8 mouse cellular contexts compared by ENCODE assay signal in the genomic region with DNA sequence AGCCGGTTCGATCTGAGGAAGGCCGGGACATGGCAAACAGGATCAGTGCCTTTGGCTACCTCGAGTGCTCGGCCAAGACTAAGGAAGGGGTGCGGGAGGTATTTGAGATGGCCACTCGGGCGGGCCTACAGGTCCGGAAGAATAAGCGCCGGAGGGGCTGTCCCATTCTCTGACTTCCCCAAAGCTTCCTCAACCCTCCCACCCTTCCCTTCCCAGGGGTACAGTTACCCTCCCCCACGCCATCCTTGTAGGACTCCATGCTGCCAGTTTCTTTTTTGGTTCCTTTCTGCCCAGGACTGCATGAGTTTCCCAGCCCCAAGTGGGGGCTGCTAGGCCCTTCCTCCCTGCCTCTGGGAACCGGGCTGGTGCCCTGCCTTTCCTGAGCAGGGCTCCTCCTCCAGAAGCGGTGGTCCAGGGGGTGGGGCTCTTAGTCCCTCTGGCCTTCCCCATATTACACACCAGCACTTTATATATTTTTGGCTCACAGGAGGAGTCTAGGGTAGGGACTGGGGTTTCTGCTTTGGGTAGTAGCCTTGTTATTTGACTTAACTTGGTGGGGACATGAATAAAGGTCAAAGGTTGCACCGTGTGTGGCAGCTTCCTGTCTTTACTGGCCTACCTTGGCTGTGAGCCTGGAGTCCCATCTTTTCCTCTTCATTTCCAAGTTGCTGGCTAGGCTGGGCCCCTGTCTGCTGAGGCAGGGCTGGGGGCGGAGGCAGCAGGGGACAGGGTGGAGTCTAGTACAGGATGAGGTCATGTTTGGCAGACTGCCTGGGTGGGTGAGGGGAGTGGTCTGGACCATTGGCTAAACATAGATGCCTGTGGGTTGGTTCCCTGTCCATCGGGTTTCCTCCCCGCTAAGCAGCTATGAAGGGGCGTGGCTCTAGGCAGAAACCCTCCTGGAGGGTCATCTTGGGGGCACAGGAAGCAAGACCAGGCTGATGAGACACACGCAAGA. TPM values are rescaled to one million over a fixed set of nuclear protein-coding genes. Genes with fewer than 3 reads are reported as not detected.
A peak's percentile ranks its signal among the peaks of the same experiment; 100 is the strongest.
DNase-seq lines count a peak whose midpoint lies in the region; ATAC-seq lines count a peak whose summit lies in the region.

No protein-coding gene starts in this region.

- DNase-seq in right cerebral cortex, adult 18-20 months: peak; percentile 51
- no peak for DNase-seq in right cerebral cortex, postnatal 36 days (ENCODE audit: low spot score in 2 of 2)
- DNase-seq in liver, embryonic 11.5 days (ENCODE audit: low spot score): peak; percentile 90
- DNase-seq in testis, postnatal 10 days (ENCODE audit: low spot score): peak; percentile 95

- peak; percentile 86 for ATAC-seq in embryonic facial prominence, embryonic 15.5 days (ENCODE audit: insufficient number of reproducible peaks, low FRiP score, low TSS enrichment, low read depth)
- ATAC-seq in heart, embryonic 13.5 days (ENCODE audit: extremely low read depth, insufficient number of reproducible peaks, low FRiP score, low TSS enrichment): peak; percentile 84
- ATAC-seq in kidney, embryonic 16.5 days (ENCODE audit: low FRiP score, low TSS enrichment): peak; percentile 93
- peak; percentile 82 for ATAC-seq in liver, embryonic 11.5 days (replicated peaks; ENCODE audit: low FRiP score)
- ATAC-seq in monocyte, adult 5-6 weeks (replicated peaks; ENCODE audit: insufficient number of reproducible peaks, low FRiP score, low TSS enrichment, poor library complexity, severe bottlenecking): peak; percentile 38; the same call in 1 of the 2 replicates

- H3K9me3 ChIP-seq in embryonic facial prominence, embryonic 15.5 days (replicated peaks): no peaks in the 10 kb centered on the region
- H3K9me3 ChIP-seq in heart, embryonic 13.5 days: no peaks in the 10 kb centered on the region
- H3K9me3 ChIP-seq in kidney, embryonic 16.5 days (ENCODE audit: low read length): no peaks in the 10 kb centered on the region
- H3K9me3 ChIP-seq in liver, embryonic 11.5 days (ENCODE audit: control insufficient read depth, low read length): no peaks in the 10 kb centered on the region

- H3K27me3 ChIP-seq in embryonic facial prominence, embryonic 15.5 days: no peaks in the 10 kb centered on the region
- no peaks in the 10 kb centered on the region for H3K27me3 ChIP-seq in heart, embryonic 13.5 days (replicated peaks)
- no peaks in the 10 kb centered on the region for H3K27me3 ChIP-seq in kidney, embryonic 16.5 days (ENCODE audit: insufficient read depth, low read length)
- H3K27me3 ChIP-seq in liver, embryonic 11.5 days (replicated peaks; ENCODE audit: control insufficient read depth, insufficient read depth, low read length): peaks cover 6% of the 10 kb centered on the region; the same call in 1 of the 2 replicates

- H3K4me1 ChIP-seq in embryonic facial prominence, embryonic 15.5 days: peaks cover 70% of the 10 kb centered on the region
- H3K4me1 ChIP-seq in heart, embryonic 13.5 days: peaks cover 72% of the 10 kb centered on the region
- peaks cover 68% of the 10 kb centered on the region for H3K4me1 ChIP-seq in kidney, embryonic 16.5 days (ENCODE audit: insufficient read depth, low read length)
- H3K4me1 ChIP-seq in liver, embryonic 11.5 days (replicated peaks; ENCODE audit: control insufficient read depth, insufficient read depth, low read length): peaks cover 41% of the 10 kb centered on the region

- peaks cover 51% of the 10 kb centered on the region for H3K36me3 ChIP-seq in embryonic facial prominence, embryonic 15.5 days
- H3K36me3 ChIP-seq in heart, embryonic 13.5 days: peaks cover 71% of the 10 kb centered on the region
- H3K36me3 ChIP-seq in kidney, embryonic 16.5 days (ENCODE audit: insufficient read depth, low read length): peaks cover 46% of the 10 kb centered on the region
- peaks cover 14% of the 10 kb centered on the region for H3K36me3 ChIP-seq in liver, embryonic 11.5 days (ENCODE audit: control insufficient read depth, insufficient read depth, low read length)

- peak overlapping the region; percentile 71 for H3K27ac ChIP-seq in embryonic facial prominence, embryonic 15.5 days (replicated peaks)
- peak overlapping the region; percentile 96 for H3K27ac ChIP-seq in heart, embryonic 13.5 days (replicated peaks)
- peak overlapping the region; percentile 94 for H3K27ac ChIP-seq in kidney, embryonic 16.5 days (ENCODE audit: low read length)
- peak overlapping the region; percentile 72 for H3K27ac ChIP-seq in liver, embryonic 11.5 days (ENCODE audit: low read depth, low read length)

- no peak overlapping the region for H3K9ac ChIP-seq in embryonic facial prominence, embryonic 15.5 days
- peak overlapping the region; percentile 70 for H3K9ac ChIP-seq in heart, embryonic 13.5 days
- peak overlapping the region; percentile 53 for H3K9ac ChIP-seq in kidney, embryonic 16.5 days (replicated peaks; ENCODE audit: low read length)
- H3K9ac ChIP-seq in liver, embryonic 11.5 days (ENCODE audit: low read depth, low read length): no peak overlapping the region

- 43% methylated on average over 20 of the region's 20 CpGs for WGBS in embryonic facial prominence, embryonic 15.5 days
- 34% methylated on average over 20 of the region's 20 CpGs for WGBS in heart, embryonic 13.5 days
- WGBS in kidney, embryonic 16.5 days: 41% methylated on average over 20 of the region's 20 CpGs
- 45% methylated on average over 20 of the region's 20 CpGs for WGBS in liver, embryonic 11.5 days

- H3K4me3 ChIP-seq in embryonic facial prominence, embryonic 15.5 days (replicated peaks): no peak overlapping the region
- peak overlapping the region; percentile 17; the same call in 1 of the 2 replicates for H3K4me3 ChIP-seq in heart, embryonic 13.5 days
- no peak overlapping the region for H3K4me3 ChIP-seq in kidney, embryonic 16.5 days (ENCODE audit: low read length)
- H3K4me3 ChIP-seq in liver, embryonic 11.5 days (ENCODE audit: low read depth, low read length): 0 out of 2 replicates have a peak overlapping the region, but pooled peaks have one; percentile 19

- no peak overlapping the region for H3K4me2 ChIP-seq in embryonic facial prominence, embryonic 15.5 days (replicated peaks)
- peak overlapping the region; percentile 48 for H3K4me2 ChIP-seq in heart, embryonic 13.5 days
- H3K4me2 ChIP-seq in kidney, embryonic 16.5 days (replicated peaks; ENCODE audit: low read depth, low read length): peak overlapping the region; percentile 21; the same call in 1 of the 2 replicates
- H3K4me2 ChIP-seq in liver, embryonic 11.5 days: peak overlapping the region; percentile 3; the same call in 1 of the 2 replicates

RNA-seq across cellular contexts. Expression of a gene that starts 6.0 kb away (rescaled TPM):
- 163 and 174 TPM in 2 replicates for polyA plus RNA-seq in embryonic facial prominence, embryonic 15.5 days (2015; fragmentation: Nextera tagmentation; extraction: Ambion mirVana)
- 192 and 225 TPM in 2 replicates for polyA plus RNA-seq in heart, embryonic 13.5 days (2015; fragmentation: Nextera tagmentation; extraction: Ambion mirVana)
- polyA plus RNA-seq in kidney, embryonic 16.5 days (2015; fragmentation: Nextera tagmentation; extraction: Ambion mirVana): 136 and 146 TPM in 2 replicates
- 57.3 and 64.9 TPM in 2 replicates for polyA plus RNA-seq in liver, embryonic 11.5 days (2014; fragmentation: Nextera tagmentation; extraction: Ambion mirVana)
- total RNA-seq in monocyte, adult 5-6 weeks (2017): 10.9 to 45.4 TPM (median 13.3 TPM) in 3 replicates

RNA-seq across cellular contexts. Expression of a gene that starts 12.5 kb away (rescaled TPM):
- polyA plus RNA-seq in embryonic facial prominence, embryonic 15.5 days (2015; fragmentation: Nextera tagmentation; extraction: Ambion mirVana): 0.12 and 0.20 TPM in 2 replicates
- 0.96 and 1.0 TPM in 2 replicates for polyA plus RNA-seq in heart, embryonic 13.5 days (2015; fragmentation: Nextera tagmentation; extraction: Ambion mirVana)
- polyA plus RNA-seq in kidney, embryonic 16.5 days (2015; fragmentation: Nextera tagmentation; extraction: Ambion mirVana): 0.18 and 0.20 TPM in 2 replicates
- not detected in 2 replicates for polyA plus RNA-seq in liver, embryonic 11.5 days (2014; fragmentation: Nextera tagmentation; extraction: Ambion mirVana)
- 0.32 to 4.9 TPM (median 1.9 TPM) in 3 replicates for total RNA-seq in monocyte, adult 5-6 weeks (2017)

RNA-seq across cellular contexts. Expression of a gene that starts 13.3 kb away (rescaled TPM):
- polyA plus RNA-seq in embryonic facial prominence, embryonic 15.5 days (2015; fragmentation: Nextera tagmentation; extraction: Ambion mirVana): 4.7 and 4.8 TPM in 2 replicates
- 36.6 and 38.7 TPM in 2 replicates for polyA plus RNA-seq in heart, embryonic 13.5 days (2015; fragmentation: Nextera tagmentation; extraction: Ambion mirVana)
- 7.0 and 8.9 TPM in 2 replicates for polyA plus RNA-seq in kidney, embryonic 16.5 days (2015; fragmentation: Nextera tagmentation; extraction: Ambion mirVana)
- 1.8 and 1.9 TPM in 2 replicates for polyA plus RNA-seq in liver, embryonic 11.5 days (2014; fragmentation: Nextera tagmentation; extraction: Ambion mirVana)
- 29.4 to 78.1 TPM (median 44.9 TPM) in 3 replicates for total RNA-seq in monocyte, adult 5-6 weeks (2017)

RNA-seq across cellular contexts. Expression of a gene that starts 24.2 kb away (rescaled TPM):
- polyA plus RNA-seq in embryonic facial prominence, embryonic 15.5 days (2015; fragmentation: Nextera tagmentation; extraction: Ambion mirVana): 44.7 and 47.0 TPM in 2 replicates
- 37.1 and 47.6 TPM in 2 replicates for polyA plus RNA-seq in heart, embryonic 13.5 days (2015; fragmentation: Nextera tagmentation; extraction: Ambion mirVana)
- polyA plus RNA-seq in kidney, embryonic 16.5 days (2015; fragmentation: Nextera tagmentation; extraction: Ambion mirVana): 60.4 and 61.5 TPM in 2 replicates
- 36.0 and 37.7 TPM in 2 replicates for polyA plus RNA-seq in liver, embryonic 11.5 days (2014; fragmentation: Nextera tagmentation; extraction: Ambion mirVana)
- 3.2 to 8.2 TPM (median 7.1 TPM) in 3 replicates for total RNA-seq in monocyte, adult 5-6 weeks (2017)

Comparison
In these comparisons a context has a peak if more than half of its experiments do, and no peak if none do; other contexts are left out.
1. DNase-seq: peak in right cerebral cortex, adult 18-20 months (single experiment), liver, embryonic 11.5 days (single experiment) and testis, postnatal 10 days (single experiment); none in right cerebral cortex, postnatal 36 days (0 of 2).
2. ATAC-seq: peak in every context shown above with its lines; median percentile 93 in kidney, embryonic 16.5 days; 86 in embryonic facial prominence, embryonic 15.5 days; 84 in heart, embryonic 13.5 days; 82 in liver, embryonic 11.5 days; 38 in monocyte, adult 5-6 weeks.
3. H3K4me3 ChIP-seq: peak in heart, embryonic 13.5 days (single experiment) and liver, embryonic 11.5 days (single experiment); none in embryonic facial prominence, embryonic 15.5 days (single experiment) and kidney, embryonic 16.5 days (single experiment).
4. H3K9ac ChIP-seq: peak in heart, embryonic 13.5 days (single experiment) and kidney, embryonic 16.5 days (single experiment); none in embryonic facial prominence, embryonic 15.5 days (single experiment) and liver, embryonic 11.5 days (single experiment).
5. Peak in every context shown above with its lines, with median percentiles within 50 percentile points of each other: H3K27ac ChIP-seq.